Mouse (Mus musculus) midbrain, embryonic 11.5 days (tissue): ENCODE measurements around the gene Atp23. TPM values are rescaled to one million over a fixed set of nuclear protein-coding genes. Genes with fewer than 3 reads are reported as not detected.

Experiments used
- ATAC-seq: fragments of 200-750 bp; cut with Nextera tagmentation; 2 replicates; pipeline ENCODE4 v1.8.0; 2017; ENCODE audit warnings: moderate TSS enrichment, moderate library complexity; ENCODE audit not compliant: low FRiP score
- DNase-seq: peaks from one replicate; pipeline ENCODE4 v3.0.0; 2015; ENCODE audit warnings: low spot score; ENCODE audit errors: missing footprints
- H3K27ac ChIP-seq: fragments of 300-500 bp; sonication (generic); 2 replicates; pipeline ENCODE4 v1.5.1; 2014; ENCODE audit warnings: low read depth, low read length
- H3K27me3 ChIP-seq: fragments of 300-500 bp; sonication (generic); 2 replicates; pipeline ENCODE4 v1.6.1; 2014; ENCODE audit warnings: mild to moderate bottlenecking, low read length, moderate library complexity, mixed read lengths; ENCODE audit not compliant: control insufficient read depth, insufficient read depth
- H3K36me3 ChIP-seq: fragments of 300-500 bp; sonication (generic); 2 replicates; pipeline ENCODE4 v1.6.1; 2014; ENCODE audit warnings: mild to moderate bottlenecking, low read length, moderate library complexity, mixed read lengths; ENCODE audit not compliant: control insufficient read depth, insufficient read depth
- H3K4me1 ChIP-seq: fragments of 300-500 bp; sonication (generic); 2 replicates; pipeline ENCODE4 v1.6.1; 2014; ENCODE audit warnings: low read length; ENCODE audit not compliant: control insufficient read depth, insufficient read depth
- H3K4me2 ChIP-seq: fragments of 300-500 bp; sonication (generic); 2 replicates; pipeline ENCODE4 v1.6.1; 2014; ENCODE audit warnings: mild to moderate bottlenecking, moderate library complexity
- H3K4me3 ChIP-seq: fragments of 300-500 bp; sonication (generic); 2 replicates; pipeline ENCODE4 v1.5.1; 2014; ENCODE audit warnings: low read depth, low read length
- H3K9ac ChIP-seq: fragments of 300-500 bp; sonication (generic); 2 replicates; pipeline ENCODE4 v1.6.1; 2014; ENCODE audit warnings: low read length
- H3K9me3 ChIP-seq: fragments of 300-500 bp; sonication (generic); 2 replicates; pipeline ENCODE4 v1.6.1; 2016; ENCODE audit warnings: low read length; ENCODE audit not compliant: control insufficient read depth
- WGBS: fragments of 180-500 bp; shearing (Covaris S2); extraction: QIAGEN DNeasy Blood & Tissue Kit; methylation state at CpG from one replicate; pipeline ENCODE4 v1.1.7; 2014; 5-methylcytosine and 5-hydroxymethylcytosine counted together
- polyA plus RNA-seq: library from polyadenylated mRNA; unstranded; fragments of >200 nt; fragmentation: Nextera tagmentation; extraction: Ambion mirVana; gene quantifications from 2 replicates; pipeline ENCODE4 v1.2.1, GENCODE M21; 2014

The Atp23 gene
- polyA plus RNA-seq = 15.9 and 17.8 TPM in 2 replicates

DNA sequence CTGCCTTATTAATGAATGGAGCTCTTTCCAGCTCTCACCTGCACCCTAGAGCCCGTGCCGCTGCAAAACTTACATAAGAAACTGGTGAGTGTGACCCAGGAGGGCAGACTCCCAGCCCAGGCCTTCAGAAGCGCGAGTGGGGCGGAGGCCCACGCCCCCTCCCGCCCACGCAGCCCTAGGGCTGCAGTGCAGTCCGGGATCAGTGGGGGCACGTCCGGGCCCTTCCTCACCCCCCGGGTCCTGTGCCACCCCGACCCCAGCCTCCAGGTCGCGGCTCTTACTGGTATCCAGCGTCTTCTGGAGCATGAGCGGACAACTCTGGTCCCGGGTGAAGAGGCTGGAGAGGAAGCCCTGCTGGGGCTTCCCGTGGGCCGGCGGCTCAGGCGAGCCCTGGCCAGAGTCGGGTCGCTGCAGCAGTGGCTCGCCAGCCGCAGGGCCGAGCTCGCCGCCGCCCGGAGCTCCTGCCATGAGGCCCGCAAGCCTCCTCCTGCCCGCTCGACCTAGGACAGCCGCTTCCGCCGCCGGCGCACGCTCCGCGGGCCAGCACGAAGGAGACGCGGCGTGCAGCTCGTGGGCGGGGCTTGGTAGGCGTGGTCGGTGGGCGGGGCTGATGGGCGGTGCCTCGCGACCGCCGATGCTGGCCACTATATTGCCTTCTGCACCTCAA, at the start of gene Atp23:
TSS of gene Atp23 (minus strand) at position 535 of the 667 bp plus-strand sequence.
- Histone ChIP-seq H3K27ac (no peak within 1 kb of the TSS), H3K4me2 (peak within 1 kb of the TSS; percentile 99)
- peak; percentile 87 for ATAC-seq

DNA sequence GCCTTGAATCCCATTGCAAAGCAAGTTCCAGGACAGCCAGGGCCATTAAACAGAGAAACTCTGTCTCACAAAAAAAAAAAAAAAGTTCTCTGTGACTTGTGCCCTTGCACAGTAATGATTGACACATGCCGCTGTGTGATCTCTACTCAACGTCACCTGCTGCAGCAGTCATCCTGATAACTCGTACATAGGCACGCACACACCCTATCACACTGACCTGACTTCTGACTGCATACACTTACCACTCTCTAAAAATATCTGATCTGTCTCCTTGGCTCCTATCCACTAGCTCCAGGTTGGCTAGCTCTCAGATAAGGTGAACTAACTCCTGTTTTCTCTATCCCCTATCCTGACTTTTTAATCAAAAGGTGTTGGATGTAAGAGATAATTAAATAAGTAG, 49.4 kb upstream of the Atp23 start:
- WGBS = 93% methylated on average over 4 of the region's 4 CpGs
- H3K4me3 ChIP-seq = no peak overlapping the region
- no peak overlapping the region for H3K27ac ChIP-seq
- ATAC-seq = no peak
- H3K4me1 ChIP-seq = no peaks in the 10 kb centered on the region
- no peak for DNase-seq
- no peak overlapping the region for H3K9ac ChIP-seq
- no peaks in the 10 kb centered on the region for H3K9me3 ChIP-seq
- H3K36me3 ChIP-seq = no peaks in the 10 kb centered on the region
- H3K4me2 ChIP-seq = no peak overlapping the region
- no peaks in the 10 kb centered on the region for H3K27me3 ChIP-seq

More for the DNA sequence above, at the start of gene Atp23:
- Histone ChIP-seq H3K4me3 (peak within 1 kb of the TSS; percentile 74), H3K9ac (peak within 1 kb of the TSS; percentile 76), H3K9me3 (no peaks in the 10 kb centered on the region), H3K36me3 (no peaks in the 10 kb centered on the region), H3K4me1 (peaks cover 6% of the 10 kb centered on the region; the same call in 1 of the 2 replicates), H3K27me3 (no peaks in the 10 kb centered on the region)
- peak; percentile 100 for DNase-seq
- under 1% methylated on average over 53 of the region's 56 CpGs for WGBS

DNA sequence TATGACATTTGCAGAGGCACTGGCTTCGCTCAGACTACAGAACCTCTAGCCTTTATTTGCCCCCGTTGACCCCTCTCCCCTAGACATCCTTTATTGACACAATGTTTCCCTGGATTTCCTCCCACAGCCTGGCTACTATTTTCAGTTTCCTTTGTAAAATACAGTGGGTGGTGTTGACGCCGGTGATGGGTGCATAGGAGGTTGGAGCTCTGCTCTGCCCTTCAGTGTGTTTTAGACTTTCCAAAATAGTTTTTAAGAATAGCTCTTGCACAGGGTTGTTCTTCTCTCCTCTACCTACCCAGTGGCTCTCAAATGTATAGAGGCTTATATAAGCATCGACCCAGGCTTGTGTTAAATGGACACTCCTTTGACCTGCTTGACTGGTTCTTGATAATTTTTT, 48.7 kb upstream of the Atp23 start:
- Histone ChIP-seq H3K27me3 (no peaks in the 10 kb centered on the region), H3K4me1 (no peaks in the 10 kb centered on the region), H3K4me2 (no peak overlapping the region), H3K27ac (no peak overlapping the region), H3K4me3 (no peak overlapping the region), H3K36me3 (no peaks in the 10 kb centered on the region), H3K9ac (no peak overlapping the region), H3K9me3 (no peaks in the 10 kb centered on the region)
- DNase-seq = no peak
- no peak for ATAC-seq
- 72% methylated on average over 5 of the region's 5 CpGs for WGBS

DNA sequence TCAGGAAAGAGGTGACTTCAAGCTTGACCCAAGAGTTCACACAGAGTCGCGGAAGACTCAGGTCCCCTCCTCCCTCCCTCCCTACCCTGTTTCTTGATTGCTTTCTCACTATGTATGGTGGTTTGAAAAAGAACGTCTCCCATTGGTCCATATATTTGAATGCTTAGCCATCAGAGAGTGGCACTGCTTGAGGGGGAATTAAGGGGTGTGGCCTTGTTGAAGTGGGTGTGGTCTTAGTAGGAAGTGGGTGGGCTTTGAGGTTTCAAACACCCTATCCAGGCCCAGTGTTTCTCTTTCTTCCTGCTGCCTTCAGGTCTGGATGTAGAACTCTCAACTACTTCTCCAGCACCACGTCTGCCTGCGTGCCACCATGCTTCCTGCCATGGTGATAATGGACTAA, 44.4 kb upstream of the Atp23 start:
- H3K36me3 ChIP-seq = no peaks in the 10 kb centered on the region
- 94% methylated on average over 5 of the region's 5 CpGs for WGBS
- DNase-seq = no peak
- H3K27ac ChIP-seq = no peak overlapping the region
- H3K9ac ChIP-seq = no peak overlapping the region
- no peaks in the 10 kb centered on the region for H3K9me3 ChIP-seq
- H3K4me2 ChIP-seq = no peak overlapping the region
- no peak for ATAC-seq
- no peaks in the 10 kb centered on the region for H3K4me1 ChIP-seq
- no peaks in the 10 kb centered on the region for H3K27me3 ChIP-seq
- no peak overlapping the region for H3K4me3 ChIP-seq

DNA sequence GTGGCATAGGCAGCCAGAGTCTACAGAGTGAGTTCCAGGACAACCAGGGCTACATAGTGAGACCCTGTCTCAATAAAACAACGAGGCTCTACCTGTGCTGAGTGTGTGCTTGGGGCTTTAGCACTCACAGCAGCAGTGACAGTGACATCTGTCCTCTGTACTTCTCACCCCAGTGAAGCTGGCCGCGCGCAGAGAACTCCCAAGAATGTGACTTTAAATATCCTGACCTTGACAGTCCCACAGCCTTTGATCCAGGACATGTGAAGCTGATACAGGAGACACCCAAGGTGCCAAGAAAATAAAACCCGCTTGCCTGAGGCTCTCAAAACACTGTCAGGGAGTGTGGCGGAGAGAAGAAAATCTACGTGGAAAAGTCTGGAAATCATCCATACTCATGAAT, 39.8 kb upstream of the Atp23 start:
- Histone ChIP-seq H3K4me1 (no peaks in the 10 kb centered on the region), H3K4me2 (no peak overlapping the region), H3K4me3 (no peak overlapping the region), H3K27me3 (no peaks in the 10 kb centered on the region), H3K27ac (no peak overlapping the region), H3K9me3 (peaks cover 3% of the 10 kb centered on the region; the same call in 1 of the 2 replicates), H3K9ac (no peak overlapping the region), H3K36me3 (no peaks in the 10 kb centered on the region)
- no peak for DNase-seq
- WGBS = 78% methylated on average over 7 of the region's 7 CpGs
- ATAC-seq = no peak

DNA sequence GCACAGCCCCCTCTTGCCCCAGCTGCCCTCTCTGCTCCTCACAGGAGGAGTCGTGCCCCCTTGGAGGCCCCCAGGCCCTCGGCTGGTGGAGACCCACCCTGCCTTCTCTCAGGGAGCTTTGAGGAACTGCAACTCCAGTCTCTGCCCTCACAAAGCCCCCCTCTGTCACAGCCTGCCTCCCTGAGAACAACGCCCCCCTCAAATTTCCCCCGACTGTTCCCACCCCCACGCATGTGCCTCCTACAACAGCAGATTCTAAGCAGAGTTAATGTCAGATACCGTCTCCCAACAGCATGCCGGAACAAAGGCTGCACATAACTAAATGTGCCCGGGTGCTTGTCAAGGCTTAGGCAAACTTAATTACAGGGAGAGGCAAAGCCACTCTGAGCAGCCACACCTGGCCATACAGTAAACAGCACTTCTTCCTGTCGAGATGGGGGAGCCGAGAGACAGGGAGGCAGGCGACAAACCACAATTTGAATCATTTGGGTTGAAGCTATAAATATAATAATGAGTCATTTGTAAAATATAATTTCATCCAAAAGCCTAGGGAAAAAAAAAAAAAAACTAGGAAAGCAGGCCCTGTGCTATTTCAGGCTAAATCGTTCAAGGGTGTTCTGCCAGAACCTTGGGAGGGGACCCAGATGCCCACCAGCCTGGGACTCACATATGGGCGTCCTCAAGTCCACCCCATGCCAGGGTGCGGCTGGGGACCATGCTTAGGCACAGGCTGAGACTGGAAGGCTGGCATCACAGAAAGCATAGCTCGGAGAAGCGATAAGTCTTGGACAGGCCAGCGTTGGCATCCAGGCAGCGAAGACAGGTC, 34.6 kb upstream of the Atp23 start:
- no peaks in the 10 kb centered on the region for H3K36me3 ChIP-seq
- ATAC-seq (no peak), DNase-seq (no peak)
- no peaks in the 10 kb centered on the region for H3K27me3 ChIP-seq
- no peak overlapping the region for H3K4me2 ChIP-seq
- H3K4me1 ChIP-seq = peaks cover under 1% of the 10 kb centered on the region
- H3K27ac ChIP-seq = no peak overlapping the region
- H3K9me3 ChIP-seq = peaks cover 3% of the 10 kb centered on the region; the same call in 1 of the 2 replicates
- H3K4me3 ChIP-seq = no peak overlapping the region
- 67% methylated on average over 18 of the region's 18 CpGs for WGBS
- H3K9ac ChIP-seq = no peak overlapping the region

DNA sequence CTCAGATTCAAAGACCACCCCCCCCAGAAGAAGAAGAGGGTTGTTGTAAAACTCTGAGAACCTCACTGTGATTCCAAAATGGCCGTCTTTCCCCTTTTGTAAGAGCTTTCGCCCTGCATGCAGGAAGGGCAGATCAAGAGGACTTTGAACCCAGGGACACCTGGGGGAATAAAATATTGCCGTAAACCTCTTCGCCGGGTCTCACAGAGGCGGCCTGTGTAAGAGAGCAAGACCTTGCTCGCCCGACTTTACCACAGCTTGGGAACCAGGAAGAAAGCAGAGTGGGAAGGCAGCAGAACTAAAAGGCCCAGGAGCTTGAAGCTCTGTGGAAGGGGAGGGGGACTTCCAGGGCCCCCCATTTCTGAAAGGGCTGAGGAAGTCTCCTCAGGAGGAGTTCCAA, 34.0 kb upstream of the Atp23 start:
- ATAC-seq = no peak
- Histone ChIP-seq H3K9me3 (peaks cover 3% of the 10 kb centered on the region; the same call in 1 of the 2 replicates), H3K9ac (no peak overlapping the region), H3K4me3 (no peak overlapping the region), H3K27ac (no peak overlapping the region), H3K4me1 (peaks cover 7% of the 10 kb centered on the region), H3K4me2 (no peak overlapping the region), H3K36me3 (no peaks in the 10 kb centered on the region), H3K27me3 (no peaks in the 10 kb centered on the region)
- 88% methylated on average over 8 of the region's 8 CpGs for WGBS
- DNase-seq = no peak

DNA sequence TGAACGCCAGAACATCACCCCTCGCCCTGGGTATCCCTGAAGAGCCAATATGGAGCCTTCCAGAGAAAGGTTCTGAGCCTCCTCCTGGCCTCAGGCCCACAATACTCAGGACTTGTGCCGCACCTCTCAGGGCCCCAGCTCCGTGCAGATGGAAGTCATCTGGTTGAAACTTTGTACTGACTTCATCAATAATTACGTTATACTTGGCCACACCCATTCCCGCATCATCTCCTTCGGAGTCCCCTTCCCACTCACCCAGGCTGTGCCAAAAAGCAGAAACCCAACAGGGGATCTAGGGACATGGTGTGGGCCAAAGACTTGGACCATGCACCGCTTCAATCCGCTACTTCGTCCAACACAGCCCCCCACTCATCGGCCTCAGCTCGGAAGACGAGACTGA, 33.4 kb upstream of the Atp23 start:
- H3K27ac ChIP-seq = no peak overlapping the region

DNA sequence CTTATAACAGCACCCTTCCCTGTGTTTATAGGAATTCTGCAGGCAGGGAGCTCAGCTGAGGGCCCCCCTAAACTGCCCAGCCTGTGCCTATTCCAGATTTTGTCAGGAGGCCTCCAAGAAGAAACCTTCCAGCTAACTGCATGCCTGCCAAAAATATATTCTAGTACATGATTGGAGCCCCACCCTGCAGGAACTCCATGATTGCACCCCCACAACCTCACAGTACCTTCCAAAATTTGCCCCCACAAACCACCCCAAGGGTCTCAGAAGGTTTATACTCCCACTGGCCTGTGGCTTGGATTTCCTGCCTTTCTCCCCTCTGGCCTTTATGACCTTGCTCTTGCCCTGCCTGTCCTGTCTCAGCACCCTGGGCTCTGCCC, 30.6 kb upstream of the Atp23 start:
- no peak overlapping the region for H3K4me2 ChIP-seq
- H3K9me3 ChIP-seq = no peaks in the 10 kb centered on the region
- H3K27ac ChIP-seq = no peak overlapping the region
- H3K4me1 ChIP-seq = peaks cover 32% of the 10 kb centered on the region
- no peak overlapping the region for H3K4me3 ChIP-seq
- no peaks in the 10 kb centered on the region for H3K36me3 ChIP-seq
- DNase-seq (no peak), ATAC-seq (no peak)
- H3K27me3 ChIP-seq = peaks cover 6% of the 10 kb centered on the region; the same call in 1 of the 2 replicates
- 0 out of 2 replicates have a peak overlapping the region, but pooled peaks have one; percentile 14 for H3K9ac ChIP-seq

More for the DNA sequence above, 33.4 kb upstream of the Atp23 start:
- Histone ChIP-seq H3K4me1 (peaks cover 9% of the 10 kb centered on the region), H3K27me3 (no peaks in the 10 kb centered on the region; the same call in 1 of the 2 replicates), H3K9ac (no peak overlapping the region), H3K4me3 (no peak overlapping the region), H3K4me2 (no peak overlapping the region), H3K9me3 (peaks cover 3% of the 10 kb centered on the region; the same call in 1 of the 2 replicates), H3K36me3 (no peaks in the 10 kb centered on the region)
- no peak for DNase-seq
- no peak for ATAC-seq
- 94% methylated on average over 13 of the region's 13 CpGs for WGBS
